Mouse (Mus musculus) CH12.LX (cell line): ENCODE results near the gene Mul1.

ENCODE experiments used
- CHD1 ChIP-seq: IDR thresholded peaks from 2 replicates; pipeline ENCODE4 v1.6.1; 2012; ENCODE audit warnings: low read depth, low read length, improper control_type of control experiment, inconsistent platforms
- CTCF ChIP-seq, 2 experiments: IDR thresholded peaks in 1 of 2; conservative IDR thresholded peaks in 1 of 2; 2 replicates each; pipeline ENCODE4 v1.5.1; 2011 to 2012; ENCODE audit warnings: low read depth in 2 of 2, low read length in 2 of 2, improper control_type of control experiment in 1 of 2, inconsistent platforms in 1 of 2, mild to moderate bottlenecking in 1 of 2, moderate library complexity in 1 of 2
- ETS1 ChIP-seq: conservative IDR thresholded peaks from 2 replicates; pipeline ENCODE4 v1.6.1; 2012; ENCODE audit warnings: low read depth, mild to moderate bottlenecking, inconsistent platforms, low read length, improper control_type of control experiment, moderate library complexity
- HCFC1 ChIP-seq: IDR thresholded peaks from 2 replicates; pipeline ENCODE4 v1.6.1; 2012; ENCODE audit warnings: low read depth, mild to moderate bottlenecking, inconsistent platforms, low read length, improper control_type of control experiment
- MAZ ChIP-seq: IDR thresholded peaks from 2 replicates; pipeline ENCODE4 v1.6.1; 2012; ENCODE audit warnings: low read depth, mild to moderate bottlenecking, inconsistent platforms, low read length, improper control_type of control experiment, moderate library complexity
- MYC ChIP-seq: IDR thresholded peaks from 2 replicates; pipeline ENCODE4 v1.6.1; 2011; ENCODE audit warnings: low read depth, mild to moderate bottlenecking, improper control_type of control experiment, low read length
- POLR2A ChIP-seq: IDR thresholded peaks from 2 replicates; pipeline ENCODE4 v1.6.1; 2011; ENCODE audit warnings: low read depth, mild to moderate bottlenecking, improper control_type of control experiment, low read length
- RCOR1 ChIP-seq: conservative IDR thresholded peaks from 2 replicates; pipeline ENCODE4 v1.6.1; 2012; ENCODE audit warnings: low read depth, mild to moderate bottlenecking, inconsistent platforms, low read length, improper control_type of control experiment
- USF2 ChIP-seq: conservative IDR thresholded peaks from 2 replicates; pipeline ENCODE4 v1.6.1; 2011; ENCODE audit warnings: low read depth, low read length, improper control_type of control experiment
- ZNF384 ChIP-seq: IDR thresholded peaks from 2 replicates; pipeline ENCODE4 v1.6.1; 2012; ENCODE audit warnings: low read depth, low read length, improper control_type of control experiment, inconsistent platforms

DNA sequence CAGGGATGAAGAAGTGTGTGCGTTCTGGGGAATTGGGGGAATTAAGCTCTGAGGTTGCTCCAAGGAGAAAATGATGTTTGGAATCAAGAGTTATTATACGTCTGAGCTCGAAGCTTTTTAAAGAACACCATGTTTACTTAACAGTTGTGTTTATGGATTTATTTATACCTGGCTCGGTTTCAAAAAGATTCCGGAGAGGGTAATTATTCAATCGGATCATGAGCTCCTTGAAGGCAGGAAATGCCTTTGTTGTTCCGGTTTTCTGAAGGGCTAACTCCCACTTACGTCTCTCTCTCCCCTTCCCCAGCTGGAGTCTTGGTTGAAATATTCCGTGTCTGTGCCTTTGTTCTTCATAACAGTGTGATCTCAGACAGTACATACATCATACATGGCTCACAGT is 46.5 kb downstream of the Mul1 start:
- TF ChIP-seq ZNF384: no peak
- TF ChIP-seq CTCF (conservative IDR thresholded peaks at IDR 0.05 in 1 of 2, IDR thresholded peaks at IDR 0.05 in 1 of 2; ENCODE audit: low read depth in 2 of 2, low read length in 2 of 2): no peak
- TF ChIP-seq RCOR1: no peak
- no peak for TF ChIP-seq MYC
- no peak for TF ChIP-seq POLR2A
- no peak for TF ChIP-seq HCFC1
- TF ChIP-seq MAZ: no peak
- no peak for TF ChIP-seq USF2
- TF ChIP-seq CHD1: no peak
- TF ChIP-seq ETS1: no peak
